Mouse (Mus musculus) mouse embryonic stem cell (cell line): ENCODE measurements around the gene Hs3st1.

Experiments
- in situ Hi-C, 2 experiments: fragments of 300-500 bp; cut with MboI; formaldehyde crosslinking; loops; 1 replicate in 1 of 2; 3 replicates in 1 of 2; pipeline ENCODE4 v1.14.3; 2019 to 2020; ENCODE audit warnings: low sequenced_read_pairs in 2 of 2, low pct_unique_long_range_greater_than_20kb in 1 of 2, mixed read lengths in 1 of 2; ENCODE audit not compliant: unreplicated experiment in 1 of 2

Gene Hs3st1

GRCm38 (mm10) chr5:39644827-39645380, 110.4 kb downstream of the Hs3st1 start:
- in situ Hi-C loops: loop anchor here (25.0 kb wide), 1 partner anchor 858 kb away; no protein-coding TSS in a partner anchor

GRCm38 (mm10) chr5:39643924-39644826, 111.1 kb downstream of the Hs3st1 start:
- in situ Hi-C loops: loop anchor here (25.0 kb wide), 1 partner anchor 857 kb away; no protein-coding TSS in a partner anchor

- in situ Hi-C loops: loop anchor here (25.0 kb wide), 1 partner anchor 856 kb away; no protein-coding TSS in a partner anchor
Observed at GRCm38 (mm10) chr5:39643260-39643923, 111.9 kb downstream of the Hs3st1 start.

GRCm38 (mm10) chr5:39642222-39642770, 113.0 kb downstream of the Hs3st1 start:
- in situ Hi-C loops: loop anchor here (25.0 kb wide), 1 partner anchor 855 kb away; no protein-coding TSS in a partner anchor

GRCm38 (mm10) chr5:39639438-39640177, 115.7 kb downstream of the Hs3st1 start:
- in situ Hi-C loops: loop anchor here (25.0 kb wide), 1 partner anchor 852 kb away; no protein-coding TSS in a partner anchor

- in situ Hi-C loops: loop anchor here (25.0 kb wide), 1 partner anchor 852 kb away; no protein-coding TSS in a partner anchor
Observed at GRCm38 (mm10) chr5:39638926-39639325, 116.3 kb downstream of the Hs3st1 start.

GRCm38 (mm10) chr5:39637874-39638273, 117.4 kb downstream of the Hs3st1 start:
- in situ Hi-C loops: loop anchor here (25.0 kb wide), 1 partner anchor 851 kb away; no protein-coding TSS in a partner anchor

- in situ Hi-C loops: loop anchor here (25.0 kb wide), 1 partner anchor 849 kb away; no protein-coding TSS in a partner anchor
Observed at GRCm38 (mm10) chr5:39636090-39636489, 119.2 kb downstream of the Hs3st1 start.

GRCm38 (mm10) chr5:39634300-39635047, 120.8 kb downstream of the Hs3st1 start:
- in situ Hi-C loops: loop anchor here (25.0 kb wide), 1 partner anchor 847 kb away; no protein-coding TSS in a partner anchor

- in situ Hi-C loops: loop anchor here (25.0 kb wide), 1 partner anchor 846 kb away; no protein-coding TSS in a partner anchor
Observed at GRCm38 (mm10) chr5:39633206-39633605, 122.1 kb downstream of the Hs3st1 start.

GRCm38 (mm10) chr5:39630841-39631240, 124.4 kb downstream of the Hs3st1 start:
- in situ Hi-C loops: loop anchor here (25.0 kb wide), 1 partner anchor 844 kb away; no protein-coding TSS in a partner anchor

GRCm38 (mm10) chr5:39625037-39625473, 130.2 kb downstream of the Hs3st1 start:
- in situ Hi-C loops: loop anchor here (25.0 kb wide), 1 partner anchor 838 kb away; no protein-coding TSS in a partner anchor

- in situ Hi-C loops: no loop called here
Observed at GRCm38 (mm10) chr5:39624218-39624590, 131.1 kb downstream of the Hs3st1 start.

- in situ Hi-C loops: no loop called here
Observed at GRCm38 (mm10) chr5:39623304-39624217, 131.7 kb downstream of the Hs3st1 start.

GRCm38 (mm10) chr5:39620206-39620866, 134.9 kb downstream of the Hs3st1 start:
- in situ Hi-C loops: no loop called here
